Mouse (Mus musculus) G1E-ER4 (cell line): ENCODE results near the gene Itga5. TPM values are rescaled to one million over a fixed set of nuclear protein-coding genes. Genes with fewer than 3 reads are reported as not detected.

Experiments used
- GATA1 ChIP-seq: IDR thresholded peaks from one replicate; pipeline ENCODE4 v1.8.0; 2012; ENCODE audit warnings: low read length, inconsistent platforms
- polyA plus RNA-seq: library from polyadenylated mRNA; stranded (reverse); fragments of >175 nt; gene quantifications from 2 replicates; pipeline ENCODE4 v1.2.3, GENCODE M21; 2012

The Itga5 gene
- polyA plus RNA-seq, 1 experiment: not detected

- TF ChIP-seq GATA1: no peak
These were observed 67.5 kb downstream of the Itga5 start for GRCm38 (mm10) chr15:103298861-103299616.

DNA sequence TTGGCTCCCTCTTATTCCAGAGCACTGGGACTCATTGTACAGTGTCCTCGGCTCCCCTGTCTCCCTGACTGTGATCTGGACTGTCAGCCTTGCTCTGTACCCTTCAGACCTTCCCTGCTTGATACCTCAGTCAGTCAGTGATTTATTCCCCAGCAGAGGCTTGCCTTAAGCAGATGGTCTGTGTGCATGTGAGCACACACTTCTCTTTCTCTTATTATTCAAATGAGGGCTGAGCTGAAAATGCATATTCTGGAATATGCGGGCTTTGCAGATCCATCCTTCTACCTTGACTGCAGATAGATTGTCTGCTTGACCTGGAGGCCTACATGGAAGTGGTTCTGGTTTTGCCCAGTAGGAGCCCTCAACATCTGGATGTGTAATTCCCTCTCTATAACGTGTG lies 68.5 kb downstream of the Itga5 start:
- TF ChIP-seq GATA1: no peak

DNA sequence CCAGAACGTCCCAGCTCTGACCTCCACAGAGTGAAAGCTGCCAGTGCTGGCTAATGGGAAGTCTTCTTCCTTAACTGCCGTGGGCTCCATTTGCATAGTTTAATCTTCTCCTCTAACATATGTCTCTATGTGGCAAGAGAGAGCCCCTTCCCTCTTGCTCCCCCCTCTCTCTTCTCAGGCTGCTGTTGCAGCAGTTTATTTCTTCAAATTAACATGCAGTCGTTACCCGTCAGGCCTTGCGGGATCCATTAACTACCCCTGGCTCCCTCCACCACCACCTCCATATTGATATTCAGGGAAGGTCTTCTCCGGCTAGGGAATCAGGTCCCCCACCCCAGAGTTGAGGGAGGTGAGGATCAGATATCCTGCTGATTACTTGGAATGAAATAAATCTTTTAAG lies 69.2 kb downstream of the Itga5 start:
- TF ChIP-seq GATA1: no peak

DNA sequence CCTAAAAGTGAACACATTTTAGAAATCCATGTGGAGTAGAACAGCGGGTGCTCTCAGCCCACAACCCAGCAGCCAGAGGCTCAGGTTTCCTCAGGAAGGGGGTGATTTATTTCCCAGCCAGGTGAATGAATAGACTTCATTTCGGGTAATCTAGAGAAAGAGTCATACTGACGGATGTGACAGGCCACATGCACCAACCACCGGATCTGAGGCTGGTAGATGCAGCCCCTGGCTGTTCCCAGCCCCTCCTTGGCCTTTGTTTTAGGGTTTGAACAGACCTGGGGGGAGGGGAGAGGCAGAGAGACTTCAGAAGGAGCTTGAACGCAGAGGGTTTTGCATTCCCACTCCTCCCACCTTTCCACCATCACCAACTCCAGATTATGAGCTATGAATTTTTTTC lies 70.7 kb downstream of the Itga5 start:
- no peak for TF ChIP-seq GATA1

DNA sequence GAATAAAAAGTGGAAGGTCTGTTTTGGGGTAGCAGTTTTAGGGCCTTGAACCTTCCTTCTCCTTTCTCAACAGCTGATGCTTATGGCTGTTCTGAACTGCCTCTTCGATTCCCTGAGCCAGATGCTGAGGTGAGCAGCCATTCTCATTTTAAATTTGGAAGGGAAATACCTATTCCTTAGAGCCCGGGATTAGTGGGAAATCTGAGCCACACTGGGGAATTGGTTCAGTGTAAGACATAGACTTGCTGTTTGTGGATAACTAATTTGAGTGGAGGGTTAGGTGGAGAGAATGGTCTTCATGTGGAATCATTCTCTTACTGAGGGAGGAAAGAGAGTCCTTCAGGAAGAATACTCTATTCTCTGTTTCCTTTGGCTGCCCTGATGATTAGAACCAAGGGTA lies 71.9 kb downstream of the Itga5 start:
- no peak for TF ChIP-seq GATA1

Other genes with a start within 250 kb of the Itga5 start
- 5.6 and 6.0 TPM in 2 replicates for gene Smug1, start 199.7 kb downstream of the Itga5 start, polyA plus RNA-seq
- 3.1 and 4.0 TPM in 2 replicates for gene Cbx5, start 126.9 kb downstream of the Itga5 start, polyA plus RNA-seq
- 83.3 and 173 TPM in 2 replicates for gene Hnrnpa1, start 126.3 kb downstream of the Itga5 start, polyA plus RNA-seq
- 147 and 163 TPM in 2 replicates for gene Nfe2, start 108.4 kb downstream of the Itga5 start, polyA plus RNA-seq
- gene Copz1, start 94.0 kb downstream of the Itga5 start, polyA plus RNA-seq: 80.1 and 98.2 TPM in 2 replicates
- gene Gpr84, start 56.2 kb downstream of the Itga5 start, polyA plus RNA-seq: 0.04 TPM in 1 of 2 replicates, not detected in the other
- gene Zfp385a, start 26.7 kb downstream of the Itga5 start, polyA plus RNA-seq: 557 and 673 TPM in 2 replicates
- not detected in 2 replicates for gene Gtsf1, start 63.7 kb upstream of the Itga5 start, polyA plus RNA-seq
- not detected in 2 replicates for gene Gtsf2, start 81.7 kb upstream of the Itga5 start, polyA plus RNA-seq
- gene Nckap1l, start 87.0 kb upstream of the Itga5 start, polyA plus RNA-seq: 0.79 and 1.1 TPM in 2 replicates
- 0.22 and 0.29 TPM in 2 replicates for gene Pde1b, start 136.3 kb upstream of the Itga5 start, polyA plus RNA-seq
- gene Ppp1r1a, start 171.2 kb upstream of the Itga5 start, polyA plus RNA-seq: not detected in 2 replicates
- gene Glycam1, start 198.3 kb upstream of the Itga5 start, polyA plus RNA-seq: not detected in 2 replicates